Mouse (Mus musculus): ENCODE measurements at regions not wholly inside any gene's neighbourhood (a gene's known extent, or its start where the extent isn't known, plus 50 kb on each side); places are given as distances from the start of the nearest gene placed in this dataset.

DNA sequence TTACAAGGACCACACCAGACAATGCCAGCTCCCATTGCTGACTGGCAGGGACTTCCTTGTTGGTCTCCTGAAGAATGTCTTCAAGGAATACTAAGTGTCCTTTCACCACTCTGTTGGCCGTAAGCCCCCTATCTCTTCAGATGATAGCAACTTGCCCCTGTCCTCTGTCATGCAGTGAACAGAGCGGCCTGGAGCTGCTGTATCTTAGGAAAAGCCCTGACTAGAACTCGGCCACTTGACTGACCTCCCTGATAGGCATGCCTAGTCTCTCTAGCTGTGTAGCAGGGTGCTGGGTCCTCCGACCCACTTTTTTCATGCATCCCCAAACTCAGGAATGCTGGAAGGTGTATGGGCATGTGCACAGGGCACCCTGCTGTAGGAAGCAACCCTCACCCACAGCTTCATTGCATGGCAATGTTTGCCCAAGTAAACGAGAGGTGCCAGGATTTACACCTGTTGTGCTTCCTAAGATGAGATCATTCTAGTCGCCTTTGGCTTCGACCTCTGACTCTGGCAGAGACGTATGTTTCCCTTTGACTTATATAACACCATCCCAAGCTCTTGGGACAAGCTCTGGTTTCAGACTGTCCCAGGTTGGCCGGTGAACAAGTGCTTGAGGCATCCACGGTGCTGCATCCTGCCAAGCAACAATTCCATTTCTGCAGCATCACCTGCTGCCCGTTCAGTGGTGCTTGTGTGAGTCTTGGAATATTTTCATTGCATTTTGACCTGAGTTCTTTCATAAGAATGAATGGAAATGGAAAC is 145.1 kb downstream of the Zfp36l1 start:
- no peak for DNase-seq (ENCODE audit: low spot score in 2 of 2)

- DNase-seq (ENCODE audit: low spot score in 2 of 2) = no peak
These were observed 146.0 kb downstream of the Zfp36l1 start for GRCm38 (mm10) chr12:79966621-79967490.

GRCm38 (mm10) chr12:79966289-79966615 is 146.6 kb downstream of the Zfp36l1 start:
- DNase-seq (ENCODE audit: low spot score in 2 of 2) = no peak

- DNase-seq (ENCODE audit: low spot score in 2 of 2) = peak in 1 of 2 experiments; percentile 55
These were observed 147.1 kb downstream of the Zfp36l1 start for GRCm38 (mm10) chr12:79965471-79966288.

DNA sequence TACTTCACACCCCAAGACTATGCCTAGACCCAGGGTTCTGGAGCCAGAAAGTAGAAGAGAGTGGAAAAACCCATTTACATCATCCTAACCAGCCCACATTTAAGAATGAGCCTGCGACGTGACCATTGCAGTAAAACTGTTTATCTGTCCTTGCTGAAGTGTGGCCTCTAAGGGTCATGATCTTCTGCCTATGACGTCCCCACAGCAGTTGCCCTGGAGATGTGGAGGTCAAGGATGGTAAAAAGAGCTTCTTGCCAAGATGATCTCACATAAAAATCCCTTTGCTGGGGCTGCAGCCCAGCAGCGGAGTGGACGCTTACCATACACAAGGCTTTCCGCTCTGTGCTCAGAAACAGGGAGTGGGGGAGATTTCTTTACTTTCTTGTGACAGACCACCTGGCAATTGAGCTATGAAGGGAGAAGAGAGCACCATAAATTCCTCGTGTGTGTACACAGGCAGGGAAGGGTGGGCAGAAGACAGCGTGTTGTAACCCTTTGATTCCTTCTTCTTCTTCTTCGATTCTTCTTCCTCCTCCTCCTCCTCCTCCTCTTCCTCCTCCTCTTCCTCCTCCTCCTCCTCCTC is 149.3 kb downstream of the Zfp36l1 start:
- DNase-seq (ENCODE audit: low spot score in 2 of 2) = no peak

- DNase-seq (ENCODE audit: low spot score in 2 of 2) = no peak
These were observed 150.1 kb downstream of the Zfp36l1 start for GRCm38 (mm10) chr12:79962649-79963236.

DNA sequence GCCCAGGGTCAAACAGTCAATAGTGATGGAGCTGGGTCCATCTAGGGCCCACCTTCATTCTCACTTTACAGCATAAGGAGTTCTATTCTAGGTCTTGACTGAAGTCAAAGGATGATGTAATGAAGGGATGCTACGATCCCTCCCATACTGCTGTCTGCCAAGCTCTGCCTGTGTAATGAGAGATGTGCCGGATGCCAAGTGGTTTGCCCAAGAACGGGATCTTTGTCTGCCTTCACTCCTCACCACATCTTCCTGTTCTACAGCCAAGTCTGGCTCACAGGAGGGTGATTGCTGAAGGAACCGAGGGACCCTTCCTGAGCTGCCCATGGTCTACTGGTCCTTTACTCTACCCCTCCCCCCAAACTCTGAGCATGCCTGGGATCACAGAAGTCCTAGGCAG is 150.9 kb downstream of the Zfp36l1 start:
- DNase-seq (ENCODE audit: low spot score in 2 of 2) = no peak

- no peak for DNase-seq (ENCODE audit: low spot score in 2 of 2)
These were observed 151.7 kb downstream of the Zfp36l1 start for GRCm38 (mm10) chr12:79961076-79961475.

- no peak for DNase-seq (ENCODE audit: low spot score in 2 of 2)
These were observed 152.4 kb downstream of the Zfp36l1 start for GRCm38 (mm10) chr12:79960446-79960845.

- no peak for DNase-seq (ENCODE audit: low spot score in 2 of 2)
These were observed 153.1 kb downstream of the Zfp36l1 start for GRCm38 (mm10) chr12:79959540-79960305.

DNA sequence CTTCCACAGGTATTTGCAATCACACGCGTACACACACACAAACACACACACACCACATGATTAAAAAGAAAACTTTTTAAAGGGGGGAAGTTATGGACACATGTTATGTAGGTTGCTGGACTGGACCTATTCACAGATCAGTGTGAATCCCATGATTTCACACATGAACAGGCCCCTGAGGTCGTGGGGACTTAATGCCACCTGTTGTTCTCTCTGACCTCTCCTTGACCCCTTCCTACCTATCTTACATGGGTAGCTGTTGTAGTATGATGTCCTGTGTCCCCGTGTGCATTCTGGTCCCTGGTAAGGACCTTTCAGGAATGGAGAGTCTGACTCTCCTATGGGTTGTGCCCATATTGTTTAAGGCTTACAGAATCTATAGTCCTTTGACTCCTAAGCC is 155.6 kb downstream of the Zfp36l1 start:
- no peak for DNase-seq (ENCODE audit: low spot score in 2 of 2)

GRCm38 (mm10) chr12:79956351-79956750 is 156.5 kb downstream of the Zfp36l1 start:
- DNase-seq (ENCODE audit: low spot score in 2 of 2) = no peak

GRCm38 (mm10) chr12:79955501-79955900 is 157.3 kb downstream of the Zfp36l1 start:
- DNase-seq (ENCODE audit: low spot score in 2 of 2) = no peak

GRCm38 (mm10) chr12:79950579-79951112 is 162.2 kb downstream of the Zfp36l1 start:
- DNase-seq (ENCODE audit: low spot score in 2 of 2) = no peak

GRCm38 (mm10) chr12:79949101-79949824 is 163.6 kb downstream of the Zfp36l1 start:
- DNase-seq (ENCODE audit: low spot score in 2 of 2) = no peak

DNA sequence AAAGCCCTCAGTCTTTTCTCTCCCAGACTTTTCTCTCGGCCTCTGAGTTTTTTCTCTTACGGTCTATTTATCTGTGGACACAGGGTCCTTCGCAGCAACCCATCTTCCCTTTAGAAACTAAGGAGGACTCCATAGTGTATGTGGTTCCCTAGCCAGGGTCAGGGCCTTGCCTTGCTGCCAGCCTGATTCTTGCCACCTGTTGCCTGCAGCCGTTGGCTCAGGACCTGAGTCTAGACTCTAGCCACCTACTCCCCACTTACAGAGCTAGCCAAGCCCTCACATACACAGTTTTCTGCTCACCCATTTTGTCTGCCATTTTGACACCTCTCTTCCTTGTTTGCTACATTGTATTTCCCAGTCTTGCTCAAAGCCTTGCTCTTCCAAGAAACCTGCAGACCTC is 165.2 kb downstream of the Zfp36l1 start:
- no peak for DNase-seq (ENCODE audit: low spot score in 2 of 2)

- DNase-seq (ENCODE audit: low spot score in 2 of 2) = no peak
These were observed 166.0 kb downstream of the Zfp36l1 start for GRCm38 (mm10) chr12:79946777-79947176.

DNA sequence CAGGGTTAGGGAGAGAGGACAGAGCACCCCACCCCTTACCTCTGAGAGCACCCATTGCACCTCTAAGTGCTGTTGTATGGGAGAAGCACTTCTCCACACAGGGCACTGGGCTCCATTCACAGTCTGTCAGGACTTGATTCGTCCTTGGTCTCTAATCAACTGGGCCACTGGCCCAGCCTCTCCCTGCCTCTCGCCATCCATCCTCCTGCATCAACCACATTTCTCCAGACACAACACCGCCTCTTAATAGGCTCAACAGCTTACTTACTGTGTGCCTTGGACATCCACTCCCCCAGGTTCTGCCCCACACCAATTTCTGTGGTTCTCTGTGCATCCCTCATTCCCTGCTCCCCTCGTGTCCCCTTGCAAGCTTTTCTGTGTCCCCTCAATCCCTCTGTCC is 166.9 kb downstream of the Zfp36l1 start:
- no peak for DNase-seq (ENCODE audit: low spot score in 2 of 2)

- DNase-seq (ENCODE audit: low spot score in 2 of 2) = no peak
These were observed 167.9 kb downstream of the Zfp36l1 start for GRCm38 (mm10) chr12:79944714-79945493.
